Mouse (Mus musculus): ENCODE results near the gene Slc9b2.

- no peak for TF ChIP-seq MYOG (IDR thresholded peaks at IDR 0.05; ENCODE audit: control insufficient read depth in 1 of 3, insufficient read depth in 1 of 3, insufficient read length in 2 of 3, low read depth in 2 of 3)
- TF ChIP-seq POLR2A (IDR thresholded peaks at IDR 0.05; ENCODE audit: insufficient read length, low read depth): no peak
- no peak for TF ChIP-seq USF1 (IDR thresholded peaks at IDR 0.05; ENCODE audit: low read depth)
- TF ChIP-seq MAX (IDR thresholded peaks at IDR 0.05; ENCODE audit: low read depth): no peak
- TF ChIP-seq SRF (IDR thresholded peaks at IDR 0.05; ENCODE audit: control insufficient read depth, insufficient read length, low read depth): no peak
Measured at GRCm38 (mm10) chr3:135332691-135333090, 25.2 kb downstream of the Slc9b2 start.
